Comparison of ENCODE assay signal across 19 mouse cellular contexts in genomic region chr12:53833348-53833747, GRCm38 (mm10).
DNase-seq lines count a peak whose midpoint lies in the region; ATAC-seq and TF ChIP-seq lines count a peak whose summit lies in the region.
"Had no signal": no experiment of that assay in that cellular context is flagged by ENCODE, and none has a peak within 500 bp of the region (broad histone marks: within the 10 kb centered on the region; RNA-seq: fewer than 3 reads in every experiment).

No protein-coding gene starts in this region.

- peaks cover 12% of the 10 kb centered on the region; the same call in 1 of the 2 replicates for H3K4me1 ChIP-seq in hindbrain, postnatal 0 days (ENCODE audit: insufficient read depth, low read length)
- peaks cover 31% of the 10 kb centered on the region for H3K4me1 ChIP-seq in hindbrain, embryonic 12.5 days
- no peaks in the 10 kb centered on the region for H3K4me1 ChIP-seq in lung, embryonic 14.5 days (ENCODE audit: insufficient read depth)
- no peaks in the 10 kb centered on the region for H3K4me1 ChIP-seq in lung, postnatal 0 days (ENCODE audit: insufficient read depth, low read depth, low read length)
- peaks cover 11% of the 10 kb centered on the region; the same call in 1 of the 2 replicates for H3K4me1 ChIP-seq in limb, embryonic 15.5 days

- ATAC-seq in hindbrain, postnatal 0 days: peak; percentile 33; the same call in 1 of the 2 replicates
- ATAC-seq in hindbrain, embryonic 12.5 days (ENCODE audit: low FRiP score): no peak
- no peak for ATAC-seq in lung, embryonic 14.5 days (ENCODE audit: insufficient read depth)
- no peak for ATAC-seq in lung, postnatal 0 days
- no peak for ATAC-seq in limb, embryonic 15.5 days (ENCODE audit: insufficient number of reproducible peaks, low FRiP score, low TSS enrichment, low read depth)

- H3K27ac ChIP-seq in hindbrain, postnatal 0 days: no peak overlapping the region
- H3K27ac ChIP-seq in hindbrain, embryonic 12.5 days: no peak overlapping the region
- H3K27ac ChIP-seq in lung, embryonic 14.5 days (ENCODE audit: low read depth): no peak overlapping the region
- H3K27ac ChIP-seq in lung, postnatal 0 days (ENCODE audit: low read length): no peak overlapping the region
- peak overlapping the region; percentile 12; the same call in 1 of the 2 replicates for H3K27ac ChIP-seq in limb, embryonic 15.5 days
- H3K27ac ChIP-seq: midbrain, embryonic 12.5 days had no signal

- no peaks in the 10 kb centered on the region for H3K9me3 ChIP-seq in hindbrain, postnatal 0 days (ENCODE audit: low read length)
- no peaks in the 10 kb centered on the region for H3K9me3 ChIP-seq in hindbrain, embryonic 12.5 days (replicated peaks)
- no peaks in the 10 kb centered on the region for H3K9me3 ChIP-seq in lung, embryonic 14.5 days (ENCODE audit: low read depth, low read length)
- no peaks in the 10 kb centered on the region for H3K9me3 ChIP-seq in lung, postnatal 0 days (ENCODE audit: low read length)
- H3K9me3 ChIP-seq in limb, embryonic 15.5 days: no peaks in the 10 kb centered on the region
- H3K9me3 ChIP-seq: embryonic facial prominence, embryonic 13.5 days; midbrain, embryonic 12.5 days had no signal

- H3K36me3 ChIP-seq in hindbrain, postnatal 0 days (ENCODE audit: insufficient read depth, low read length): no peaks in the 10 kb centered on the region
- H3K36me3 ChIP-seq in hindbrain, embryonic 12.5 days: no peaks in the 10 kb centered on the region
- no peaks in the 10 kb centered on the region for H3K36me3 ChIP-seq in lung, embryonic 14.5 days (ENCODE audit: insufficient read depth)
- no peaks in the 10 kb centered on the region for H3K36me3 ChIP-seq in lung, postnatal 0 days (ENCODE audit: insufficient read depth, low read length)
- H3K36me3 ChIP-seq in limb, embryonic 15.5 days: no peaks in the 10 kb centered on the region
- H3K36me3 ChIP-seq: embryonic facial prominence, embryonic 13.5 days; midbrain, embryonic 12.5 days had no signal

- TF ChIP-seq EP300 in lung, postnatal 0 days (IDR thresholded peaks at IDR 0.05): no peak

- TF ChIP-seq CTCF in hindbrain, postnatal 0 days (IDR thresholded peaks at IDR 0.05; ENCODE audit: low read depth): no peak
- TF ChIP-seq CTCF in lung, embryonic 14.5 days (IDR thresholded peaks at IDR 0.05; ENCODE audit: low read depth): no peak
- no peak for TF ChIP-seq CTCF in lung, postnatal 0 days (IDR thresholded peaks at IDR 0.05)

- no peaks in the 10 kb centered on the region for H3K27me3 ChIP-seq in hindbrain, postnatal 0 days (ENCODE audit: insufficient read depth, low read length)
- H3K27me3 ChIP-seq in hindbrain, embryonic 12.5 days: no peaks in the 10 kb centered on the region
- H3K27me3 ChIP-seq in lung, embryonic 14.5 days (ENCODE audit: insufficient read depth, low read length): no peaks in the 10 kb centered on the region
- no peaks in the 10 kb centered on the region for H3K27me3 ChIP-seq in lung, postnatal 0 days (replicated peaks; ENCODE audit: insufficient read depth, low read length)
- no peaks in the 10 kb centered on the region for H3K27me3 ChIP-seq in limb, embryonic 15.5 days
- H3K27me3 ChIP-seq: CH12.LX; midbrain, embryonic 12.5 days had no signal

- H3K4me2 ChIP-seq in hindbrain, postnatal 0 days (ENCODE audit: low read depth, low read length): no peak overlapping the region
- no peak overlapping the region for H3K4me2 ChIP-seq in hindbrain, embryonic 12.5 days (replicated peaks)
- no peak overlapping the region for H3K4me2 ChIP-seq in lung, embryonic 14.5 days
- H3K4me2 ChIP-seq in lung, postnatal 0 days (replicated peaks; ENCODE audit: low read depth, low read length): no peak overlapping the region
- no peak overlapping the region for H3K4me2 ChIP-seq in limb, embryonic 15.5 days
- H3K4me2 ChIP-seq: embryonic facial prominence, embryonic 13.5 days; heart, embryonic 11.5 days; midbrain, embryonic 12.5 days had no signal

- H3K4me3 ChIP-seq in hindbrain, postnatal 0 days (ENCODE audit: low read length): no peak overlapping the region
- no peak overlapping the region for H3K4me3 ChIP-seq in hindbrain, embryonic 12.5 days
- H3K4me3 ChIP-seq in lung, embryonic 14.5 days (ENCODE audit: low read depth, low read length): no peak overlapping the region
- H3K4me3 ChIP-seq in lung, postnatal 0 days (ENCODE audit: low read depth, low read length): no peak overlapping the region
- no peak overlapping the region for H3K4me3 ChIP-seq in limb, embryonic 15.5 days
- H3K4me3 ChIP-seq: embryonic facial prominence, embryonic 13.5 days; midbrain, embryonic 12.5 days had no signal

- 57% methylated on average over 2 of the region's 2 CpGs for WGBS in hindbrain, postnatal 0 days
- 89% methylated on average over 2 of the region's 2 CpGs for WGBS in hindbrain, embryonic 12.5 days
- 48% methylated on average over 2 of the region's 2 CpGs for WGBS in lung, embryonic 14.5 days
- WGBS in lung, postnatal 0 days: 63% methylated on average over 2 of the region's 2 CpGs
- WGBS in limb, embryonic 15.5 days: 42% methylated on average over 2 of the region's 2 CpGs

- DNase-seq in cerebellum, postnatal 10 days: peak; percentile 59 to 60
- DNase-seq in cerebellum, adult 9-11 months: no peak
- no peak for DNase-seq in hindbrain, postnatal 0 days (ENCODE audit: low spot score)
- DNase-seq in lung, embryonic 14.5 days: peak; percentile 48
- DNase-seq in lung, postnatal 0 days (ENCODE audit: low spot score): no peak
- no peak for DNase-seq in adrenal gland, adult (ENCODE audit: inconsistent age in 2 of 2, low spot score in 1 of 2)
- DNase-seq: adrenal gland, postnatal 25 days; gastrocnemius, postnatal 36 days; kidney, adult 8-10 months; kidney, postnatal 4 days; layer of hippocampus, postnatal 36 days; lung, postnatal 36 days; spleen, adult 18-20 months had no signal

- no peak overlapping the region for H3K9ac ChIP-seq in hindbrain, postnatal 0 days (replicated peaks; ENCODE audit: low read length)
- H3K9ac ChIP-seq in hindbrain, embryonic 12.5 days: no peak overlapping the region
- no peak overlapping the region for H3K9ac ChIP-seq in lung, embryonic 14.5 days
- no peak overlapping the region for H3K9ac ChIP-seq in lung, postnatal 0 days (replicated peaks; ENCODE audit: low read depth)
- H3K9ac ChIP-seq in limb, embryonic 15.5 days: no peak overlapping the region
- H3K9ac ChIP-seq: embryonic facial prominence, embryonic 13.5 days; midbrain, embryonic 12.5 days had no signal

Comparison
In these comparisons a context has a peak if more than half of its experiments do, and no peak if none do; other contexts are left out.
1. DNase-seq: peak in cerebellum, postnatal 10 days (2 of 2) and lung, embryonic 14.5 days (single experiment); none in cerebellum, adult 9-11 months (single experiment), hindbrain, postnatal 0 days (single experiment), lung, postnatal 0 days (single experiment) and adrenal gland, adult (0 of 2).